Mouse (Mus musculus): ENCODE results near the gene Madd. TPM values are rescaled to one million over a fixed set of nuclear protein-coding genes. Genes with fewer than 3 reads are reported as not detected.
A peak's percentile ranks its signal among the peaks of the same experiment; 100 is the strongest.

Gene Madd
- total and polyA plus RNA-seq, 2 experiments from 2014 or later = 39.8 to 87.1 TPM

GRCm38 (mm10) chr2:91182016-91182404 lies 1.6 kb downstream of the Madd start:
- H3K4me3 ChIP-seq (ENCODE audit: low read depth, low read length) = peak overlapping the region; percentile 93
- H3K36me3 ChIP-seq (ENCODE audit: insufficient read depth, low read length) = peaks cover 9% of the 10 kb centered on the region; the same call in 1 of the 2 replicates
- peak overlapping the region; percentile 77 for H3K4me2 ChIP-seq (ENCODE audit: low read depth, low read length, poor library complexity, severe bottlenecking)
- H3K9me3 ChIP-seq (ENCODE audit: low read length) = no peaks in the 10 kb centered on the region
- no peaks in the 10 kb centered on the region for H3K27me3 ChIP-seq (ENCODE audit: insufficient read depth, low read length)
- H3K4me1 ChIP-seq (ENCODE audit: insufficient read depth, low read length) = peaks cover 13% of the 10 kb centered on the region
- DNase-seq (ENCODE audit: low spot score) (peak; percentile 30), ATAC-seq (ENCODE audit: low FRiP score) (no peak)
- H3K27ac ChIP-seq (ENCODE audit: low read depth, low read length) = peak overlapping the region; percentile 93
- WGBS = 8% methylated on average over 8 of the region's 8 CpGs
- H3K9ac ChIP-seq (replicated peaks; ENCODE audit: low read length, poor library complexity, severe bottlenecking) = peak overlapping the region; percentile 85
- no peak for TF ChIP-seq CTCF (IDR thresholded peaks at IDR 0.05)

- Histone ChIP-seq H3K27me3 (ENCODE audit: insufficient read depth, low read length) (no peaks in the 10 kb centered on the region), H3K4me2 (ENCODE audit: low read depth, low read length, poor library complexity, severe bottlenecking) (peak overlapping the region; percentile 77; the same call in 1 of the 2 replicates), H3K9me3 (ENCODE audit: low read length) (no peaks in the 10 kb centered on the region), H3K27ac (ENCODE audit: low read depth, low read length) (no peak overlapping the region), H3K4me3 (ENCODE audit: low read depth, low read length) (peak overlapping the region; percentile 93; the same call in 1 of the 2 replicates), H3K4me1 (ENCODE audit: insufficient read depth, low read length) (peaks cover 13% of the 10 kb centered on the region), H3K36me3 (ENCODE audit: insufficient read depth, low read length) (peaks cover 22% of the 10 kb centered on the region), H3K9ac (replicated peaks; ENCODE audit: low read length, poor library complexity, severe bottlenecking) (no peak overlapping the region)
- DNase-seq (ENCODE audit: low spot score) (peak; percentile 22), ATAC-seq (ENCODE audit: low FRiP score) (no peak)
- no peak for TF ChIP-seq CTCF (IDR thresholded peaks at IDR 0.05)
- WGBS = 68% methylated on average over 5 of the region's 5 CpGs
These were observed 2.9 kb downstream of the Madd start for GRCm38 (mm10) chr2:91180706-91181105.

GRCm38 (mm10) chr2:91179825-91180224 lies 3.8 kb downstream of the Madd start:
- 42% methylated on average over 4 of the region's 4 CpGs for WGBS
- no peak for TF ChIP-seq CTCF (IDR thresholded peaks at IDR 0.05)

GRCm38 (mm10) chr2:91176234-91176633 lies 7.4 kb downstream of the Madd start:
- Histone ChIP-seq H3K27ac (ENCODE audit: low read depth, low read length) (no peak overlapping the region), H3K4me2 (ENCODE audit: low read depth, low read length, poor library complexity, severe bottlenecking) (no peak overlapping the region), H3K4me3 (ENCODE audit: low read depth, low read length) (no peak overlapping the region), H3K36me3 (ENCODE audit: insufficient read depth, low read length) (peaks cover 49% of the 10 kb centered on the region), H3K27me3 (ENCODE audit: insufficient read depth, low read length) (no peaks in the 10 kb centered on the region), H3K9me3 (ENCODE audit: low read length) (no peaks in the 10 kb centered on the region), H3K9ac (replicated peaks; ENCODE audit: low read length, poor library complexity, severe bottlenecking) (no peak overlapping the region), H3K4me1 (ENCODE audit: insufficient read depth, low read length) (peaks cover 2% of the 10 kb centered on the region; the same call in 1 of the 2 replicates)
- 83% methylated on average over 6 of the region's 6 CpGs for WGBS
- ATAC-seq (ENCODE audit: low FRiP score) (no peak), DNase-seq (ENCODE audit: low spot score) (no peak)
- no peak for TF ChIP-seq CTCF (IDR thresholded peaks at IDR 0.05)

More at GRCm38 (mm10) chr2:91179825-91180224, 3.8 kb downstream of the Madd start:
- Histone ChIP-seq H3K4me3 (ENCODE audit: low read depth, low read length) (no peak overlapping the region), H3K27ac (ENCODE audit: low read depth, low read length) (no peak overlapping the region), H3K36me3 (ENCODE audit: insufficient read depth, low read length) (peaks cover 27% of the 10 kb centered on the region), H3K9ac (replicated peaks; ENCODE audit: low read length, poor library complexity, severe bottlenecking) (no peak overlapping the region), H3K9me3 (ENCODE audit: low read length) (no peaks in the 10 kb centered on the region), H3K27me3 (ENCODE audit: insufficient read depth, low read length) (no peaks in the 10 kb centered on the region), H3K4me1 (ENCODE audit: insufficient read depth, low read length) (peaks cover 13% of the 10 kb centered on the region), H3K4me2 (ENCODE audit: low read depth, low read length, poor library complexity, severe bottlenecking) (no peak overlapping the region)
- ATAC-seq (ENCODE audit: low FRiP score) = no peak
- no peak for DNase-seq (ENCODE audit: low spot score)

GRCm38 (mm10) chr2:91175490-91175889 lies 8.1 kb downstream of the Madd start:
- no peaks in the 10 kb centered on the region for H3K27me3 ChIP-seq (ENCODE audit: insufficient read depth, low read length)
- ATAC-seq (ENCODE audit: low FRiP score) = no peak
- 95% methylated on average over 4 of the region's 4 CpGs for WGBS
- no peak for TF ChIP-seq CTCF (IDR thresholded peaks at IDR 0.05)
- H3K36me3 ChIP-seq (ENCODE audit: insufficient read depth, low read length) = peaks cover 52% of the 10 kb centered on the region
- H3K9ac ChIP-seq (replicated peaks; ENCODE audit: low read length, poor library complexity, severe bottlenecking) = no peak overlapping the region
- H3K4me2 ChIP-seq (ENCODE audit: low read depth, low read length, poor library complexity, severe bottlenecking) = no peak overlapping the region
- no peaks in the 10 kb centered on the region for H3K4me1 ChIP-seq (ENCODE audit: insufficient read depth, low read length)
- DNase-seq (ENCODE audit: low spot score) = no peak
- no peak overlapping the region for H3K4me3 ChIP-seq (ENCODE audit: low read depth, low read length)
- no peaks in the 10 kb centered on the region for H3K9me3 ChIP-seq (ENCODE audit: low read length)
- H3K27ac ChIP-seq (ENCODE audit: low read depth, low read length) = no peak overlapping the region

GRCm38 (mm10) chr2:91169587-91170322 lies 13.9 kb downstream of the Madd start:
- no peak overlapping the region for H3K27ac ChIP-seq (ENCODE audit: low read depth, low read length)
- TF ChIP-seq CTCF (IDR thresholded peaks at IDR 0.05) = no peak
- H3K4me1 ChIP-seq (ENCODE audit: insufficient read depth, low read length) = no peaks in the 10 kb centered on the region
- no peak overlapping the region for H3K9ac ChIP-seq (replicated peaks; ENCODE audit: low read length, poor library complexity, severe bottlenecking)
- H3K27me3 ChIP-seq (ENCODE audit: insufficient read depth, low read length) = no peaks in the 10 kb centered on the region
- DNase-seq (ENCODE audit: low spot score) (no peak), ATAC-seq (ENCODE audit: low FRiP score) (no peak)
- no peak overlapping the region for H3K4me3 ChIP-seq (ENCODE audit: low read depth, low read length)
- peaks cover 73% of the 10 kb centered on the region for H3K36me3 ChIP-seq (ENCODE audit: insufficient read depth, low read length)
- no peak overlapping the region for H3K4me2 ChIP-seq (ENCODE audit: low read depth, low read length, poor library complexity, severe bottlenecking)
- WGBS = 91% methylated on average over 25 of the region's 25 CpGs
- no peaks in the 10 kb centered on the region for H3K9me3 ChIP-seq (ENCODE audit: low read length)
